Mouse (Mus musculus) lung, postnatal 14 days (tissue): Measurements from ENCODE around the gene Abhd12b.
"Not testable (repeated sequence)": the region's sequence is repeated elsewhere in the genome, so short reads cannot be mapped to it uniquely, and the experiment has no call there.

Experiments
- DNase-seq: peaks from one replicate; pipeline ENCODE4 v3.0.0; 2021

Gene Abhd12b

DNA sequence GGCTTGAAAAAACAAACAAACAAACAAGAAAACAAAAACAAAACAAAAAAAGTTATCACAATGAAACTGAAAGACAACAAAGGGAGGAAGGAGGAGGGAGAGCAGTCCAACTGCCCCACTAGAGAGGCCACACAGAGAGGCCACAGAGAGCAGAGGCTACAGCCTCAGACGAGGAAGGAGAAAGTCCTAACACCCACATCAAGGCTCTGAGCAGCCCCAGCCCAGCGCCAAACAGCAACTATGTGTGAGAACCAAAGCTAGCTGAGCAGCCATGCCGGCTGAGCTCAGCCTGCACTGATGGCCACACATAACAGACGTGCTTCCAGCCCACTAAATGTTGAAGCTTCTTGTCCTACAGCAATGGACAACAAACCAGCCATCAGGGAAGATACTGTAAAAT lies 14.1 kb upstream of the Abhd12b start:
- no peak for DNase-seq

DNA sequence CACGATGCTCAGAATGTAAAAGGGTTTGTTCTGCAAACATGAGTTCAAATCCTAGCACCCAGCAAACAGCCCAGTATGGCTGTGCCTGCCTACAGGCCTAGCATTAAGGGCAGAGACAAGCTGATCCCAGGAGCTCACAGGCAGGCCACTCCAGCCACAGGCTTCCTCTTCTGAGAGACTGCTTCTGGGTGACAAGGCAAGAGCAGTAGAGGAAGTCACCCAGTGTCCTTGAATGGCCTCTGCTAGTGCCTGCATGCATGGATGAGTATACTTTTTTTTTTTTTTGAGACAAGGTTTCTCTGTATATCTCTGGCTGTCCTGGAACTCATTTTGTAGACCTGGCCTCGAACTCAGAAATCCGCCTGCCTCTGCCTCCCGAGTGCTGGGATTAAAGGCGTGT lies 13.4 kb upstream of the Abhd12b start:
- no peak for DNase-seq

DNA sequence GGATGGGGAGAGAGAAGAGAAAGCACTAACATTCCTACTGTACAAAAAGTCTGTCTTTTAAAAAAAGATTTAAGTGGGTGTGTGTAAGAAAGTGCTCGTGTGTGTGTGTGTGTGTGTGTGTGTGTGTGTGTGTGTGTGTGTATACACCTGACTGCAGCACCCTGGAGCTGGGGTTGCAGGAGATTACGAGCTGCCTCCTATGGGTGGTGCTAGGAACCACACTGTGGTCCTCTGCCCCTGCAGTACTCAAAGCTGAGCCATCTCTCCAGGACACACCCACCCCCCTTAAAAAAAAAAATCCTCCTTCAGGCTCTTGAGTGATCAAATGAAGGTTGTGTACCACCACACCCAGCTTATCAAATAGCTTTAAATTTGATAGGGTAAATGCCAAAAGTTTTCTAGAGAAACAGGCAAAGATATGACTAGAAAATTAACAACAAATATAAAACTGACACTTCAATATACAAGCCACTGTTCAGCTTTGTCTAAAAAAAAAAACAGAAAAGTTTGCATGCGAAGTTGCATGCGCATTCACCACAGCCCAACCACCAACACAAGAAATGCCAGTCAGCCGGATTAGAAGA lies 12.9 kb upstream of the Abhd12b start:
- no peak for DNase-seq

DNA sequence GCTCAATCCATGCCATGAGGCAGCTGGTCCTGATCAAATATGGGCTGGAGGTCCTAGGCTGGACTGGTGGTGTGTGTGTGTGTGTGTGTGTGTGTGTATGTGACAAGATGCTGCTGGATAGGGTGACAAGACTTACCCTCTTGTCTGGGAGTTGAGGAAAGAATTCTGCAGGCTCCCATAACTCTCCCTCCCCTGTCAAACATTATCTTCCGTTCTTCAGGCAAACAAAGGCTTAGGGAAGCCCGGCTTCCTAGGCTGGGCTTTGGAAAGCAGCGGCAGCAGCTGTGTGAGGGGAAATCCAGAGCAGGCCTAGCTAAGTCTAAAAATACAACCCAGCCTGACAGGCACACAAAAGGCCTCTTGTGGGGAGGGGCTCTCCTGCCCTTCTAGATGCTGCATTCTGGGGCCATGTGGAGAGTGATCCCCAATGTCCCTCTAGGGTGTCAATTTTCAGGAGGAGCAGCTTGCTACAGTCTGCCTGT lies 9.8 kb upstream of the Abhd12b start:
- DNase-seq, result peak; percentile 44

DNA sequence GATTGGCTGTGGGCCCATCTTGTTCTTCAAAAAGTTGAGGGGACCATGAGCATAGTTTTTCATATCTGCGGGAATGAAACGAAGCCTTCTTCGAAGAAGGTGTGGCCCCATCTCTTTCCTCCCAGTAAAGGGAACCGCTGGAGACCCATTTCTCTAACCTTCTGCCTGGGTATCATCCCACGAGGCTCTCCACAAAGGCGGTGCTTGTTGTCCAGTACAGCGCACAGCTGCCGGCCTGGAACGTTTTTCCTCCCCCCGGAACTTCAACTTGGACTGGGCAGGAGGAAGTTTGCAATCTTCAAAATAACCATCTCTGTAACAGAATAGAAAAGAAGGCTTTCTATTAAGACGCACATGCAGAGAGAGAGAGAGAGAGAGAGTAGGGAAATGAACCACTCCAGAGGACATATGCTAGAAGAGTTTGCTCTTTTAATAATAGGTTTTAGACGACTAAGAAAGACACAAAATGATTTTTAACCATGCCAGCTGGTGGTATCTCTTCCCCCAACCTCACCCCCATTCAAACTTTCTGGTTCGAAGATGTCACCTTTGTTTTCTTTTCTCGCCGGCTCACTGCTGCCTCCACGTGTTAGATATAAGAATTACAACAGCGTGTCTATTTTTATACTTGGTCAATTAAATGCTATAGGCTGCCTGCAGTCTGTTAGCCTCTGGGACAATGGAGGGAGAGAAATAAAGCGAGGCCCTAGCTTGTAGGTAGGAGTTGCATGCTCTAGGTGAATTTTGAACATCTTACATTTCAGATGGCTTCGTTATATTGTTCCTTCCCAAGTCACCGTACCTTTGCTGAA lies 9.1 kb upstream of the Abhd12b start:
- DNase-seq, result peak; percentile 74

DNA sequence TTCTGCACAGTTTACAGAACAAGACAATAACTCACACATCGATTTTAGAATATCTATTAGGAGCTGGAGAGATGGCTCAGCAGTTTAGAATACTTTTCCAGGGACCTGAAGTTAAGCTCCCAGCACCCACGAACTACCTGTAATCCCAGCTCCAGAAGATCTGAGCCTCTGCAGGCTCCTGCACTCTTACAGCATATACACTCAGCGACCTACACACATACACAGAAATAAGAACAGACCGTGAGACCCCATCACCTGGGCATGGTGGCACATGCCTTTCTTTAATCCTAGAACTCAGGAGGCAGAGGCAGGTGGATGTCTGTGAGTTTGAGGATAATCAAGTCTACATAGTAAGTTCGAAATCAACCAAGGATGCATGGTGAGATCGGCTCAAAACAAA lies 8.4 kb upstream of the Abhd12b start:
- DNase-seq, result no peak

DNA sequence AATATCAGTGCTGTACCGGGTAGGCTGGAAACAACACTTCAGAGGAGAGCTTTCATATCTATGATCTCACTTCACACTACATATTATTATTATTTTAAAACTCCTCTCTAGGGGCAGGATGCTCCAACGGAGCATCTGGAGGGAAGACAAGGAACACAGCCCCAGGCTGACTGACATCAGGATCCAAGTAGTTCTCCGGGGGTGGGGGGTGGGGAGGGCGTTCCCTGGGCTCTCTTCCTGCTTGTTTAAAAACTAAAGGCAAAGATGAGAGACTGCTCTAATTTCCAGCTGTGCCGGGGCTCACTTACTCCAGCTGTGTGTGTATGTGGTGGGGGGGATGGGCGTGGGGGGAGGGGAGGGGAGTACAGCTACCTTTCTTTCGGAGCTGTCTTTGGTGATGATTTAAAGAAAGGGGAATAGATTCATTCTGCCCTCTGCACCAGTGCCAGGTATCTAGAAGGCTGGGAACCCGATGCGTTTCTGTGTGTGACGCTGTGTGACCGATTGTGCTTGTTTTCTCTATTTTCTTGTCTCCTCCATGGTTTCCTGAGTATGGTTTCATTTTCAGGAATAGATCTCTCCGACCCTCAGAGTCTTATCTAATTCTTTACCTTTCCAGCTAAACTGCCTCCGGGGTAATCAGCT lies 5.8 kb upstream of the Abhd12b start:
- no peak for DNase-seq

DNA sequence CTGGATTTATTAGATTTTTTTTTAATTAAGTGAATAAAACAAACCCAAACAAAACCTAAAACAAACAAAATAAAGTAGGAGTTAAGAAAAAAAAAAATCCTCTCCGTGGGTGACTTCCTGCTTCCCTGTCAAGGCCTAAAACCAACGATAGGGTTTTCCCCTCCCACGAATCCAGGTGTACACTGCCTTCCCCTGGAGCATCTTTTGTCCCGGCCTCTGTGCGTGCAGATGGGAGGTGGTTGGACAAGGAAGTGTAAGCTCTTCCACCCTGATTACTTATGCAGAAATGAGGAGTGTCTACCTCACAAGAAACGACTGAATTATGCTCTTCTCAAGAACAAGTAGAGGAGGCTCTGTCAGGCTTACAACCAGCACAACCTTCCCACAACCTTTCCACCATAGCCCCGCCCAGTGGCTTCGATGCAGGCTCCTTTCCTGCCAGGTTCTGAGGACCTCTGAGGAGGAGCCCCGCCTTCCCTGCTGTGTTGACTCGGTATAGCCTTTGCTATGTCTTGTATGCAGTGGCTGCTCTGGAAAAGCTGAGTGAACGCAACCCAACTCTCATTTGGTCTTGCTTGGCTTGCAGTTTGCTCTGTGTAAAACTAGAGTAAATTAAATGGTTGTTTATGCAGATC lies 5.2 kb upstream of the Abhd12b start:
- no peak for DNase-seq

DNA sequence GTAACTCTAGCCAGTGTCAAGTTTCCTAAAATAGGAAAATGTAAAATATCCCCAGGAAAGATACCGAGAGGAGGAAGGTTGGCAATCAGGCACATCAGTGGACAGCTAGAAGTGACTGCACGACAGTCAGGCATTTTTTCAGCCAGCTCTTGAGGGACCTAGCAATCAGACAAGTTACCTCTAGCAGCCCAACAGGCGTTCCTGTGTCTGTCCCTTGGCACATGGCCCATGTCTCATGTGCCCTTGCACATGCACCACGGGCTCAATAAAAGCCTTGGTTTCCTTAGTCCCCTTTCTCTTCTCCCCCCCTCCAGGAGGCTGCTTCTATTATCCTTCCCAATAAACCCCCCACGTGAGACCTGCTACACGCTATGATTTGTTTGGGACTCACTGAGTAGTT lies 2.3 kb downstream of the Abhd12b start:
- DNase-seq, result no peak

DNA sequence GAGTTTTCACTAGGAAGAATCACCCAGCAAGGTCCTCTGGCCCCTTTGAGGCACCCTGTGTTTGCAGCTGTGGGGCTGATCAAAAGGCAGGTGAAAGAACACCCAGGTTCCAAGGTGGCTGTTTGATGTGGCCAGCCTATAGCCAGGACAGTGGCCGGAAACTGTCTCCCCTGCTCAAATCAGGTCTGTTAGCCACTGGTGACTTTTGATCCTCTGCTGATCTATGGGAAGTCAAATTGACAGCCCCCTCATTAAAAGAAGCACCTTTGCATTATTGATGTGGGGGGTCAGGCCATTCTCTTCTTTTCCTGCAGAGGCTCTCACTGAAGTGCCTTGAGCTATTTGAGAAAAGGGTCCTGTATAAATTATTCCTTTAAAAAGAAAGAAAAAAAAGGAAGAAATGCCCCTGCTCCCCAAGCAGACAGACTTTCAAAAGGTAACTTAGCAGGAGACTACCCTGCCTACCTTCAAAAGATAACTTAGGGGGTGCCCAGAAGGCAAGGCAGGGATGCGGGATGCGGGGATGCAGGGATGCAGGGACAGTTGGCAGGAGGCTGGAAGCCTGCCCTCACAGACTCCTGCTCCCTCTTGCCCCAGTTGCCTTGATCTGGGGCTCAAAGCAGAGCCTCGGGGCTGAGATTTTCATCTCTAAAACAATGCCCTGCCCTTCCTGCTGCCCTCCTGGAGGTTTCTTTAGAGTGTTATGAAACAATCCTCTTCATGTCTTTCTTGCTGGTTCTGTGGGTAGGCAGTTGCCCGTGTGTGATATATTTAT lies 3.5 kb downstream of the Abhd12b start:
- no peak for DNase-seq

DNA sequence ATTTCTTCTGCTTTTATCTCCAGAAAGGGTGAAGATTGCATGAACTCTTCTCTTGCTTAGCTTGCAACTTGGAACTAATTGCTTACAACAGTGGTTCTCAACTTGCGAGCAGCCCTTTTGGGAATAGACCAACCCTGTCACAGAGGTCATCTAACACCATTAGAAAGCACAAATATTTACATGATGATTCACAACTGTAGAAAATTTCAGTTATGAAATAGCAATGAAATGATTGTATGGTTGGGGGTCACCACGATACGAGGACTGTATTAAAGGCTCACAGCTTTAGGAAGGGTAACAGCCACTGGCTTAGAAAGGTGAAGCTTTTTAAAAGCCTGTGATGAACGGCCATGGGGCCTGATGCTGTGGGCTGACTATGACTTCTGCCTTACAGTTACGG lies 7.1 kb downstream of the Abhd12b start:
- DNase-seq, result no peak

DNA sequence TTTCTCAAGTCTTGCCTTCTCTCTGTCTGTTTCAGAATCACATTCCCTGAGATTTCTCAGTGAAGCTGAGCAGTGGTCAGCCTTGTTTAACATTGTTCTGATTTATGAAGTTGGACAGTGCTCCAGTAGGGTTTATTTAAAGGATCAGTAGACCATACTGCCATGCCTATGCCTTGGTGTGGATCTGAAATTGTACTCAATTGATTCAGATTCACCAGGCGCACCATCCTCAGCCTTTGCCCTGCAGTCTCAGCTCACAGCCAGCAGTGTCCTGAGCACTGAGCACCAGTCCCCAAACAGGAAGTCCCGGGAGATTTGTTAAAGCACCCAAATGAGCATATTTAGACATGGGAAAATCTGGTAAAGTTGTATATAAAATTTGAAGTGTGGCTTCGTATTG lies 10.8 kb downstream of the Abhd12b start:
- DNase-seq, result no peak

DNA sequence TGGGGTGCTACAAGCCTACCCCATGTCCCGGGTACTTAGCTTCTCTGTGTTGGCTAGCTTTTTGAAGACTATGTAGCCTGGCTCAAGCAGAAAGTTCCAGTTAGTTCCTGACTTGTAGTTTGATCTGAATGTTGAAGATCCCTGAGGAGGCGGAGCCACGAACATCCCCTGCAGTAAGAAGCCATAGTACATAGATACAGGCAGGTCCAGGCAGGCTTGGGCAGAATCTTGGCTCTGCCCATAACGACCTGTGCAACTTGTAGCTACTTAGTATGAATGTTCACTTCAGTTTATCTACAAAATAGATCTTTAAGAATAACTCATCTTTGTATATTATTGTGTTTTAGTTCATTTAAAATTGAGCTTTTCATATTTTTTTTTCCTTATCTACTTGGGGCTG lies 14.0 kb downstream of the Abhd12b start:
- no peak for DNase-seq

DNA sequence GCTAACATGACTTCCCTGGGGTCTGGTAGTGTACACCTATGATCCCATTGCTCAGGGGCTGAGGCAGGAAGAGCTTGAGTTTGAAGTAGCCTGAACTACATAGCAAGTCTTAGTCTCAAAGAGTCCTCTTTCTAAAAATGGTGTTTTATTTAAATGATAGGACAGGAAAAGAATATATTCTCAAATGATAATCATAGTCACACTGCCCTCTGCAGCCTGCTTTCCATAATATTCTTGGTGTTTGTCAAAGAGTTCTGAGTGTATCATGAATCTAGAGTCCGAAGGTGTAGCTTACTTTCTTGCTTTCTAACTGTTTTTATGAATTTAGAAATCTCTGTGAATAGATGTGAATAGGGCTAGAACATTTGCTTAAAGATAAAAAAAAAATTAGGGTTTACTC lies 16.0 kb downstream of the Abhd12b start:
- DNase-seq, result no peak

DNA sequence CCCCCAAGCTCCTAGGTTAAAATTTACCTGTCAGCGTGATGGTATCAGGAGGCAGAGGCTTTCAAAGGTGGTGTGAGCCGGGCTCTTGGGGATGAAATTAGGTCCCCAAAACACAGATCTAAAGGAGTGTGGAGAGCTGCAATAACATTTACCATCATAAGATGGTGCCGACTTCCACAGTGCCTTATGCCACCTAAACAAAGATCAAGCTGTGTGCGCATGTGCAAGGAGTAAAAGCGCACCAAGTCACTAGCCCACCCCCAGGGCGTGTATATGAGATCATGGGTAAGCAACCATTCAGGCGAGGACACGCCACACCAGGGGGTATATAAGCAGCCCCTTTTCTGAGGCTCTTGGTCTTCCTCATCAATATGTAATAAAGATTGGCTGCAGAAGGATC lies 29.6 kb downstream of the Abhd12b start:
- not testable (repeated sequence) for DNase-seq

DNA sequence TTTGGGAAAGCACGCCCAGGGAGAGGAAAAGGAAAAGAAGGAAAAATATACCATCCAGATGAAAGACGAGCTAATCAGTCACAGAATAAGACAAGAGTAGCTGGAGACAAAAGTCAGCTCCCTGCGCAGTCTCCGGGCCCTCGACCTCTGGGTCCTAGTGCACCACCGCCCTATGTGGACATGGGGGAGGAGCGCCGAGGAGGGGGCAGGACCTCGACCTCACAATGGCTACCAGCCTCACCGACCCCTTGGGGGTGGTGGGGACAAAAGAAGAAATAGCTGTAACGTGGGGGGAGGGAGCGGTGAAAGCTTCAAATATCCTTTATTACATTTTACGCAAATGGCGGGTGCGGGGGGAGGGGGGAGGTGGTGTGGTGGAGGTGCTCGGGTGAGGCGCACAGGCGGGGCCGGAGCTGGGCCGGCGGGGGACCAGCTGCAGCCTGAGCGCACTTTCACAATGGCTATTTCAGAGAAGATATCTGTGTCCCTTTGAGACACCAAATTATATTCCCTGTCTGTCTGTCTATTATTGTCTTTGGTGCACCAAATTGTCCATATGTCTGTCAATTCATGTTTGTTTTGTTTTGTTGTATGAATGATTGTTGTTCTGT lies 30.3 kb downstream of the Abhd12b start:
- no peak for DNase-seq

DNA sequence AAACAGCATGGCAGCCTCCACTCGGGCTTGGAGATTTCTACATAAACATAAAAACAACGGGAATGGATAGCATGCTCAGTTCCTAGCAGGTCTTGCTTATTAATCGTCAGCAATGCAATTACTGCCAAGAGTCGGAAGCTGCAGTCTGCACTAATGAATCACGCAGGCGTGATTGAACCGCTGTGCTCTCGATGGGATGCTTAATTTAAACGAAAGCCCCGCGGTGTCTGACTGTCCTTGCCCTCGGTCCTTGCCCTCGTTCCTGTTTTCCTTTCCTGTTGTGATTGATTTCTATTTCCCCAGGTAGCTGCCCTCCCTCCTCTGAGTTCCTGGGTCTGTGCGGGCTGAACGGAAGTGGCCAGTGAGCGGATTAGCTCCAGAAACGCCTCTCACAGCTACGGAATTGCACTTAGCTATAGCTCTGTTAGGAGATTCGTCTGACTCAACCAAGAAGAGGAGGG lies 38.4 kb downstream of the Abhd12b start:
- no peak for DNase-seq

DNA sequence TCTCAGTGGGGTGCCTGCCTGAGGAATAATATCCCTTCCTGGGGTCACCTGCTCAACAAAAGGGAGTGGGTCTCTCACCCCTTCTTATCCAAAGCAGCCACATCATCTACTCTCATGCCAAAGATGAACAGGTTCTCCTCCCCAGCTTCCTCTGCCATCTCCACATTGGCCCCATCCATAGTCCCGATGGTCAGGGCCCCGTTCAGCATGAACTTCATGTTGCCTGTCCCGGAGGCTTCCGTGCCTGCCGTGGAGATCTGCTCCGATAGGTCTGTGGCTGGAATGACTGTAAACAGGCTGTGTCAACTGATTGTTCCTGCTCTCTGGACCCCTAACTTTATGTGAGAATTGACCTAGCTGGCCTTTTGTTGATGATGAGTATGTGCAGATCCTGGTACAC lies 41.5 kb downstream of the Abhd12b start:
- DNase-seq, result no peak

DNA sequence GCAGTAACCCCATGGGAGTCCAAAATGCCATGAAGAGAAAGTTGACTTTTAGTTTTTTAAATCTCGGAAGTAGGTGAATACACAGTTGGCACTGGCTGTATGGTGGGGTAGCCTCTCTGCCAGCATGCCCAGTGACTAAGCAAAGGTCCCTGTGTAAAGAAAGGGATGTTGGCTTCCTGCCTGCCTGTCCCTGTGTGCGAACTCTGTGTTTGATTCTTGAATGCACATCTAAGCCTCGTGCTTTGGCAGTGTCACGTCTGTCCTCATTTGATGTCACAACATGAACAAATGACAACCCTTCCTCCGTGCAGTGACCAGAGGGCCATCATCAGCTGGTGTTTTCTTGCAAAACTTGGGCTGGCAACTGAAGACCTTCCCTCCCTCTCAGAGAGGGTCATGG lies 42.4 kb downstream of the Abhd12b start:
- DNase-seq, result no peak

DNA sequence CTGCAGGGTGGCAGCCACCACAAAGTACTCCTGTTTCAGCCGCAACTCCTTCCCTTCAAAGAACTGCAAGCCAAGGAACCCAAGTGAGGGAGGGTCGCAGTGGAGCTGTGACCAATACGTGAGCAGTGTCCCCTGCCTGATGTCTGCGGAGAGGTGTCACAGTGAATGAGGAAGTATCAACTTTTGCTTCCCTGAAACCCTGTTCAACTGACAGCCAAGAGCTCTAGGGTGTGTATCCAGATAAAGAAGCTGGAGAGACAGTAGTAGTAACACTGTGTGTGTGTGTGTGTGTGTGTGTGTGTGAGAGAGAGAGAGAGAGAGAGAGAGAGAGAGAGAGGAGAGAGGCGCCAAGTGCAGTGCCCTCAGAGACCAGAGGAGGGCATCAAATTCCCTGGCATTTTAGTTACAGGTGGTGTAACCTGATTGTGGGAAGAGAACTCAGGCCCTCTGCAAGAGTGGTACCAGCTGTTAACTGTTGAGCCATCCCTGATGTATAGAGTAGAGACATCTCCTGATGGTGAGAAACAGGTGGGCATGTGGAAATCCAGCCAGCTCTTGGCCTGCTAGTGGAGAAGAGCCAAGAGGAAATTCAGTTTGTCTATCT lies 48.1 kb downstream of the Abhd12b start:
- DNase-seq, result no peak

DNA sequence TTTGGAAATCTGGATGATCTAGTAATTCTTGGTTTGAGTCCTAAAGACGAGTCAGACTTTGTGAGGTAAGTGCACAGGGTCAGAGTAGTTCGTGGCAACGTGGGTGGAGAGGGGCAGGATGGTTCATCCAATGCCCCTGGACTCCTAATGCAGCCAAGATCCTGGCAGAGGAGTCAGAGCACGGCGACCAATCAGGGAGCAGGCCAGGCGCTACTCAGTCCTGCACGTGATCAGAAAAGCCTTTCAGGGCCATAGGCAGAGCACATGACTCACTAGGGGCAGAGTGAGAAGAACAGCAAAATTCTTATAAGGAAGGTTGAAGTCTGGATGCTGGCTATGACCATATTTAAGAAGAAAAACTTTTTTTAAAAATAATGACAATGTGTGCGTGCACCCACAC lies 50.5 kb downstream of the Abhd12b start:
- no peak for DNase-seq

DNA sequence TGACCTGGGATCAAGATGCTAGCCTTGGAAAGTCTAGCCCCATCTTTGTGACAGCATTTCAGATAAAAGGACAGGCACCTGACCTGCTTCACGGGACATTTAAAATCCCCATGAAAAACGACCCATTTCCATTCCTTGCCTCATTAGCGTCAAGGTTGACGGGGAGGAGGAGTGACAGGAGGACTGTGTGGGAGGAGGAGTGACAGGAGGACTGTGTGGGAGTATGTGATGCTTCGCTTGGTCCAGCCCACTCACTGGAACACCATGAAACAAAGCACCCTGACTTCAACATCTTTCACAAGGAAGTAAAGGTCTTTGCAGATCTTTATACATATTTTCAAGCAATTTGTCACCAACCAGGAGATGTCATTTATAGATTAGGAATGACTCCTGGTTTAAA lies 54.3 kb downstream of the Abhd12b start:
- DNase-seq, result no peak
